ENCODE assay signal across 9 mouse cellular contexts in the genomic region with DNA sequence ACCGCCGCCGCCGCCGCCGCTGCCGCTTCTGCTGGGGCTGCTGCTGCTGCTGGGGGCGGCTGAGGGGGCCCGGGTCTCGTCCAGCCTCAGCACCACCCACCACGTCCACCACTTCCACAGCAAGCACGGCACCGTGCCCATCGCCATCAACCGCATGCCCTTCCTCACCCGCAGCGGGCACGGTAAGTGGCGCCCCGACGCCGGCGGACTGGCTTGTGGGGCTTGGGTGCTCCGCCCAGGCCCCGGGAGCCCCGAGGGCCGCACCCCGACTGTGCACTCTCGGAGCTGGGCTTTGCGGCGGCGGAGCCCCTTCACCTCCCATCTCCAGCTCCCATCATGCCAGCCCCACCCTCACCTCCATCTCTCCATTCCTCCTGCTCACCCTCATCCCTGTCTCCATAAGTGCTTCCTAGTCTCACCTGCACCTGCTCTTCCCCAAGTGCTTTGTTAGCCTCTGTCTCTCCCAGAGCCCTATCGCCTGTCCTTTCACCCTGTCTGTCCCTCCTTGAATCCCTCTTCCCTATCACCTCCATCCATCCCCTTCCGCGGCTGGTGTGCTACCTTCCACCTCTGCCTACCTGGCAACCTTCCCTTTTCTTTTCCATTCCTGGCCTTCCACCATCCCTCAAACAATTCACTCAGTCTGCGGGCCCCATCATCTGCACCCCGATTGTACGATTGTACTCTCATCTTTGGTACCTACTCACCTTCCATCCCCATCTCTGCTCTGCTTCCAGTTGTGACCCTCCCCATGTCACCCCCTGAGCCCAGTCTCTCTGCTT. TPM values are rescaled to one million over a fixed set of nuclear protein-coding genes. Genes with fewer than 3 reads are reported as not detected.
DNase-seq lines count a peak whose midpoint lies in the region; ATAC-seq and TF ChIP-seq lines count a peak whose summit lies in the region.
"Had no signal": no experiment of that assay in that cellular context is flagged by ENCODE, and none has a peak within 500 bp of the region (broad histone marks: within the 10 kb centered on the region; RNA-seq: fewer than 3 reads in every experiment).

No protein-coding gene starts in this region.

- peak overlapping the region; percentile 51 for H3K4me3 ChIP-seq in left cerebral cortex, adult 2 months
- H3K4me3 ChIP-seq in embryonic facial prominence, embryonic 15.5 days (replicated peaks): peak overlapping the region; percentile 52
- H3K4me3 ChIP-seq in intestine, embryonic 15.5 days (replicated peaks): peak overlapping the region; percentile 47
- peak overlapping the region; percentile 90 for H3K4me3 ChIP-seq in neural tube, embryonic 13.5 days

- intact Hi-C loops in left cerebral cortex, adult 2 months (cut with DNase I): loop anchor here (5.0 kb wide), 1 partner anchor 409 kb away; a partner anchor contains a TSS
- intact Hi-C loops in left cerebral cortex, postnatal 25 days (cut with DNase I): loop anchor here (5.0 kb wide), 1 partner anchor 34 kb away; no protein-coding TSS in a partner anchor

- WGBS in embryonic facial prominence, embryonic 15.5 days: 5% methylated on average over 28 of the region's 38 CpGs
- WGBS in intestine, embryonic 15.5 days: 5% methylated on average over 29 of the region's 38 CpGs
- WGBS in neural tube, embryonic 13.5 days: 5% methylated on average over 31 of the region's 38 CpGs

- no peak overlapping the region for H3K9ac ChIP-seq in embryonic facial prominence, embryonic 15.5 days
- H3K9ac ChIP-seq in intestine, embryonic 15.5 days: peak overlapping the region; percentile 47; the same call in 1 of the 2 replicates
- peak overlapping the region; percentile 100 for H3K9ac ChIP-seq in neural tube, embryonic 13.5 days

- H3K4me1 ChIP-seq in embryonic facial prominence, embryonic 15.5 days: peaks cover 19% of the 10 kb centered on the region
- H3K4me1 ChIP-seq in intestine, embryonic 15.5 days (replicated peaks): peaks cover 24% of the 10 kb centered on the region
- peaks cover 80% of the 10 kb centered on the region for H3K4me1 ChIP-seq in neural tube, embryonic 13.5 days (replicated peaks)

- no peak for TF ChIP-seq CTCF in left cerebral cortex, adult 2 months (IDR thresholded peaks at IDR 0.05)

- DNase-seq in left cerebral cortex, adult 2 months (ENCODE audit: extremely low spot score in 1 of 2, low spot score in 2 of 2): no peak
- no peak for DNase-seq in left cerebral cortex, postnatal 25 days (ENCODE audit: low spot score in 2 of 2)
- DNase-seq in embryo, embryonic 9.5 days (ENCODE audit: extremely low spot score): no peak
- DNase-seq in spleen, postnatal 10 days (ENCODE audit: low spot score in 2 of 2): no peak
- no peak for DNase-seq in lung, postnatal 4 days

- peak overlapping the region; percentile 93 for H3K4me2 ChIP-seq in embryonic facial prominence, embryonic 15.5 days (replicated peaks)
- H3K4me2 ChIP-seq in intestine, embryonic 15.5 days (replicated peaks): peak overlapping the region; percentile 86
- H3K4me2 ChIP-seq in neural tube, embryonic 13.5 days: peak overlapping the region; percentile 90

- H3K36me3 ChIP-seq in embryonic facial prominence, embryonic 15.5 days: no peaks in the 10 kb centered on the region
- no peaks in the 10 kb centered on the region for H3K36me3 ChIP-seq in intestine, embryonic 15.5 days
- no peaks in the 10 kb centered on the region for H3K36me3 ChIP-seq in neural tube, embryonic 13.5 days

- ATAC-seq in embryonic facial prominence, embryonic 15.5 days (ENCODE audit: insufficient number of reproducible peaks, low FRiP score, low TSS enrichment, low read depth): no peak
- ATAC-seq in intestine, embryonic 15.5 days: no peak
- ATAC-seq in neural tube, embryonic 13.5 days (ENCODE audit: low read depth): no peak

- peak overlapping the region; percentile 98 for H3K27ac ChIP-seq in left cerebral cortex, adult 2 months
- H3K27ac ChIP-seq in embryonic facial prominence, embryonic 15.5 days (replicated peaks): no peak overlapping the region
- no peak overlapping the region for H3K27ac ChIP-seq in intestine, embryonic 15.5 days
- H3K27ac ChIP-seq in neural tube, embryonic 13.5 days (replicated peaks): peak overlapping the region; percentile 97

- H3K9me3 ChIP-seq in embryonic facial prominence, embryonic 15.5 days (replicated peaks): no peaks in the 10 kb centered on the region
- H3K9me3 ChIP-seq in intestine, embryonic 15.5 days: no peaks in the 10 kb centered on the region
- no peaks in the 10 kb centered on the region for H3K9me3 ChIP-seq in neural tube, embryonic 13.5 days

- H3K27me3 ChIP-seq in embryonic facial prominence, embryonic 15.5 days: peaks cover 91% of the 10 kb centered on the region
- peaks cover 86% of the 10 kb centered on the region for H3K27me3 ChIP-seq in intestine, embryonic 15.5 days (replicated peaks)
- no peaks in the 10 kb centered on the region; the same call in 1 of the 2 replicates for H3K27me3 ChIP-seq in neural tube, embryonic 13.5 days

RNA-seq across cellular contexts. Expression of a gene that starts 44.3 kb away (rescaled TPM):
- total RNA-seq in left cerebral cortex, adult 2 months (2021): under 1 TPM in 1 of 2 experiments, not detected in 1; 0.68 TPM
- total RNA-seq in left cerebral cortex, postnatal 25 days (2021): under 1 TPM; 0.18 to 0.21 TPM
- polyA plus RNA-seq in embryonic facial prominence, embryonic 15.5 days (2015; fragmentation: Nextera tagmentation; extraction: Ambion mirVana): not detected in 2 replicates
- 0.13 TPM in 1 of 2 replicates, not detected in the other for polyA plus RNA-seq in intestine, embryonic 15.5 days (2015; fragmentation: Nextera tagmentation; extraction: Ambion mirVana)
- polyA plus RNA-seq in neural tube, embryonic 13.5 days (2015; fragmentation: Nextera tagmentation; extraction: Ambion mirVana): not detected in 2 replicates
- total RNA-seq: left cerebral cortex, adult 18-20 months had no signal

Comparison
In these comparisons a context has a peak if more than half of its experiments do, and no peak if none do; other contexts are left out.
1. H3K27ac ChIP-seq: peak in left cerebral cortex, adult 2 months (single experiment) and neural tube, embryonic 13.5 days (single experiment); none in embryonic facial prominence, embryonic 15.5 days (single experiment) and intestine, embryonic 15.5 days (single experiment).
2. Peak in every context shown above with its lines, with median percentiles within 50 percentile points of each other: H3K4me3 ChIP-seq and H3K4me2 ChIP-seq.